Mouse (Mus musculus): ENCODE results near the gene Hoxd9. TPM values are rescaled to one million over a fixed set of nuclear protein-coding genes. Genes with fewer than 3 reads are reported as not detected.

The Hoxd9 gene
- total and polyA plus RNA-seq, 2 experiments from 2014 or later: not detected

DNA sequence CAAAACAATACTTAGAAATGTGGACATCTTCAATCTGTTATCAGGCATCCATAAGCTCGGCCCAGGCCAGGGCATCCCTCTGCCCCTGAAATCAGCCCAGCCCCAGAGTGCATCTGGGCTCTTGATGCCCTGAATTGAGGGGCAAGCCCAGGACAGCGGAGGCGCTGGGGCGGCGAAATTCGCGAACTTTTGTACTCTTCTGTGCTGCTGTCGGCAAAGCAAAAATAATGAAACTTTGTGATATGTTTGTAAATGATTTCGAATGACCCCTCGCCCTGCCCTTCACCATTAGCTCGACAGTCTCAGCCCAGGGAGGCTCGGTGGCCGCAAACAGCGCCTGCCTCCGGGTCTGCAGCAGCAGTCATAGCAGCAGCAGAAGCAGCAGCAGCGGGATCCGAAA lies 27.6 kb downstream of the Hoxd9 start:
- 1% methylated on average over 17 of the region's 17 CpGs for WGBS
- H3K27ac ChIP-seq (ENCODE audit: low read depth, low read length): no peak overlapping the region
- no peak overlapping the region for H3K4me3 ChIP-seq (ENCODE audit: low read depth, low read length)
- H3K9ac ChIP-seq: no peak overlapping the region
- ATAC-seq (no peak), DNase-seq (no peak)
- H3K4me2 ChIP-seq (ENCODE audit: low read depth): no peak overlapping the region
- no peak for TF ChIP-seq CTCF (IDR thresholded peaks at IDR 0.05; ENCODE audit: low read depth)
- H3K27me3 ChIP-seq (ENCODE audit: insufficient read depth, low read length): peaks cover 98% of the 10 kb centered on the region
- no peaks in the 10 kb centered on the region for H3K36me3 ChIP-seq (ENCODE audit: insufficient read depth)
- H3K4me1 ChIP-seq (ENCODE audit: insufficient read depth): no peaks in the 10 kb centered on the region
- no peaks in the 10 kb centered on the region for H3K9me3 ChIP-seq (ENCODE audit: low read length)

- no peak within 1 kb of the TSS for H3K27ac ChIP-seq (ENCODE audit: low read depth, low read length)
- no peak for TF ChIP-seq CTCF (IDR thresholded peaks at IDR 0.05; ENCODE audit: low read depth)
These were observed 29.0 kb downstream of the Hoxd9 start, which contains the start of gene Gm28230 for GRCm38 (mm10) chr2:74726551-74726950. Gene Gm28230, plus strand, starts transcription at chr2:74726728.

GRCm38 (mm10) chr2:74726973-74727639 lies 29.6 kb downstream of the Hoxd9 start:
- no peak for TF ChIP-seq CTCF (IDR thresholded peaks at IDR 0.05; ENCODE audit: low read depth)
- H3K27me3 ChIP-seq (ENCODE audit: insufficient read depth, low read length): peaks cover 97% of the 10 kb centered on the region
- DNase-seq (no peak), ATAC-seq (no peak)
- H3K4me2 ChIP-seq (ENCODE audit: low read depth): no peak overlapping the region
- H3K4me3 ChIP-seq (ENCODE audit: low read depth, low read length): no peak overlapping the region
- no peaks in the 10 kb centered on the region for H3K9me3 ChIP-seq (ENCODE audit: low read length)
- no peaks in the 10 kb centered on the region for H3K4me1 ChIP-seq (ENCODE audit: insufficient read depth)
- under 1% methylated on average over 39 of the region's 43 CpGs for WGBS
- H3K9ac ChIP-seq: no peak overlapping the region
- H3K36me3 ChIP-seq (ENCODE audit: insufficient read depth): no peaks in the 10 kb centered on the region
- no peak overlapping the region for H3K27ac ChIP-seq (ENCODE audit: low read depth, low read length)

More at GRCm38 (mm10) chr2:74726551-74726950, 29.0 kb downstream of the Hoxd9 start, which contains the start of gene Gm28230:
- WGBS: 3% methylated on average over 5 of the region's 5 CpGs
- H3K4me1 ChIP-seq (ENCODE audit: insufficient read depth): no peaks in the 10 kb centered on the region
- peaks cover 98% of the 10 kb centered on the region for H3K27me3 ChIP-seq (ENCODE audit: insufficient read depth, low read length)
- H3K4me2 ChIP-seq (ENCODE audit: low read depth): no peak within 1 kb of the TSS
- H3K4me3 ChIP-seq (ENCODE audit: low read depth, low read length): no peak within 1 kb of the TSS
- DNase-seq (no peak), ATAC-seq (no peak)
- no peak within 1 kb of the TSS for H3K9ac ChIP-seq
- H3K36me3 ChIP-seq (ENCODE audit: insufficient read depth): no peaks in the 10 kb centered on the region
- no peaks in the 10 kb centered on the region for H3K9me3 ChIP-seq (ENCODE audit: low read length)

DNA sequence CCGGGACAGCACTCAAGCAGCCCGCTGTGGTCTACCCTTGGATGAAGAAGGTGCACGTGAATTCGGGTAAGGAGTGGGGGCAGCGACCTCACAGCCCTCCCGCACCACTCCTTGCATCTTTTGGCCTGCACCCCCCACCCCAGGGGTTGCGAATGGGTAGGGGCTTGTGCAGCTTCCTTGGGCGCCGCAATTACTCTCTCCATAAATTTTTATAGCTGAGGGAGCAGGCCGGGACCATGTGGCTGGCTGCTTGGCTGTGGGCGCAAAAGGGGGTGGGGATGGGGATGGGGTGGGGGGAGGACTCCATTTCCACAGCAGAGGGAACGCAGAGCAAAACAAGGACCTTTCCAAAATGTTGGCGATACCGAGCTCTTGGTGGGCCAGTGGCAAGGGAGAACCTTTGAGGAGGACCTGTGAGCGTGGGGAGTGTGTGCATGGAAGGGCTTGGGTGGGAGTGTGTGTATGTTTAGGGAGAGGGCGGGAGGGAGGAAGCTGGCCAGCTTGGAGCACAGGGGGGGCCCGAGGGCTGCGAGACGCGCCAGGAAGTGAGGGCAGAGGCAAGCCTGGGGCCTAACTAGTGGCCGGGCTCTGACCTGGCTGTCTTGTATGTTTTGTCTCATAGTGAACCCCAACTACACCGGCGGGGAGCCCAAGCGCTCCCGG lies 30.2 kb downstream of the Hoxd9 start:
- H3K36me3 ChIP-seq (ENCODE audit: insufficient read depth): no peaks in the 10 kb centered on the region
- peaks cover 97% of the 10 kb centered on the region for H3K27me3 ChIP-seq (ENCODE audit: insufficient read depth, low read length)
- H3K27ac ChIP-seq (ENCODE audit: low read depth, low read length): no peak overlapping the region
- TF ChIP-seq CTCF (IDR thresholded peaks at IDR 0.05; ENCODE audit: low read depth): no peak
- ATAC-seq: no peak
- no peak overlapping the region for H3K4me2 ChIP-seq (ENCODE audit: low read depth)
- H3K4me3 ChIP-seq (ENCODE audit: low read depth, low read length): no peak overlapping the region
- WGBS: under 1% methylated on average over 25 of the region's 25 CpGs
- no peaks in the 10 kb centered on the region for H3K4me1 ChIP-seq (ENCODE audit: insufficient read depth)
- H3K9ac ChIP-seq: no peak overlapping the region
- no peak for DNase-seq
- no peaks in the 10 kb centered on the region for H3K9me3 ChIP-seq (ENCODE audit: low read length)

- Histone ChIP-seq H3K36me3 (ENCODE audit: insufficient read depth) (no peaks in the 10 kb centered on the region), H3K4me3 (ENCODE audit: low read depth, low read length) (no peak overlapping the region), H3K27ac (ENCODE audit: low read depth, low read length) (no peak overlapping the region), H3K4me1 (ENCODE audit: insufficient read depth) (no peaks in the 10 kb centered on the region), H3K9me3 (ENCODE audit: low read length) (no peaks in the 10 kb centered on the region), H3K27me3 (ENCODE audit: insufficient read depth, low read length) (peaks cover 97% of the 10 kb centered on the region), H3K4me2 (ENCODE audit: low read depth) (no peak overlapping the region), H3K9ac (no peak overlapping the region)
- ATAC-seq: no peak
- no peak for DNase-seq
- WGBS: 5% methylated on average over 13 of the region's 13 CpGs
- no peak for TF ChIP-seq CTCF (IDR thresholded peaks at IDR 0.05; ENCODE audit: low read depth)
These were observed 30.8 kb downstream of the Hoxd9 start for GRCm38 (mm10) chr2:74728303-74728680.

DNA sequence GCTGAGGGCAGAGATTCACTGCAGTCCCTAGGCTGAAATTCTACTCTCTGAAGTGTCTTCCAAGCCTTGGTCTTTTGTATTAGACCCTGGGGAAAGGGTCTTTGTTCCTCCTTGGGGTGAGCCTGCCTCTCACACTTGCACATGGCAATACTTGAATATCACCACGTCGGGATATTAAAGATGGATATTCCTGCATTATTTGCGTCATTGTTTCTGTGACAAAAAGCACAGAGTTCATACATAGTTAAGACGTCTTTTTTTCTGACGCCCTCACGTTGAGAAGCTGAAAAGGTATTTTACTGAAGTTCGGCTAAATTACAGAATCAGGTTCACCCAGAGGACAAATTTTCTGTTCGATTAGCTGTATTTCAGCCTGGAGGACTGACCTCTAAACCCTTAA lies 32.8 kb downstream of the Hoxd9 start:
- Histone ChIP-seq H3K27ac (ENCODE audit: low read depth, low read length) (no peak overlapping the region), H3K9ac (no peak overlapping the region), H3K4me3 (ENCODE audit: low read depth, low read length) (no peak overlapping the region), H3K36me3 (ENCODE audit: insufficient read depth) (no peaks in the 10 kb centered on the region), H3K27me3 (ENCODE audit: insufficient read depth, low read length) (peaks cover 90% of the 10 kb centered on the region), H3K4me1 (ENCODE audit: insufficient read depth) (no peaks in the 10 kb centered on the region), H3K4me2 (ENCODE audit: low read depth) (no peak overlapping the region), H3K9me3 (ENCODE audit: low read length) (no peaks in the 10 kb centered on the region)
- ATAC-seq (no peak), DNase-seq (no peak)
- TF ChIP-seq CTCF (IDR thresholded peaks at IDR 0.05; ENCODE audit: low read depth): no peak
- 2% methylated on average over 8 of the region's 8 CpGs for WGBS

GRCm38 (mm10) chr2:74731055-74731454 lies 33.5 kb downstream of the Hoxd9 start:
- no peak overlapping the region for H3K4me2 ChIP-seq (ENCODE audit: low read depth)
- H3K4me3 ChIP-seq (ENCODE audit: low read depth, low read length): no peak overlapping the region
- no peaks in the 10 kb centered on the region for H3K4me1 ChIP-seq (ENCODE audit: insufficient read depth)
- H3K9me3 ChIP-seq (ENCODE audit: low read length): no peaks in the 10 kb centered on the region
- H3K27me3 ChIP-seq (ENCODE audit: insufficient read depth, low read length): peaks cover 90% of the 10 kb centered on the region
- no peak for DNase-seq
- no peak for ATAC-seq
- no peak overlapping the region for H3K9ac ChIP-seq
- no peak for TF ChIP-seq CTCF (IDR thresholded peaks at IDR 0.05; ENCODE audit: low read depth)
- no peak overlapping the region for H3K27ac ChIP-seq (ENCODE audit: low read depth, low read length)
- H3K36me3 ChIP-seq (ENCODE audit: insufficient read depth): no peaks in the 10 kb centered on the region

Data from forebrain, postnatal 0 days (tissue).